In genomic region chr5:29467489-29468350, GRCm38 (mm10) we compare ENCODE assay signal across 8 mouse cellular contexts. TPM values are rescaled to one million over a fixed set of nuclear protein-coding genes. Genes with fewer than 3 reads are reported as not detected.
A peak's percentile ranks its signal among the peaks of the same experiment; 100 is the strongest.
DNase-seq lines count a peak whose midpoint lies in the region; ATAC-seq and TF ChIP-seq lines count a peak whose summit lies in the region.

No protein-coding gene starts in this region.

- no peaks in the 10 kb centered on the region for H3K9me3 ChIP-seq in forebrain, postnatal 0 days (ENCODE audit: low read length)
- H3K9me3 ChIP-seq in liver, postnatal 0 days (ENCODE audit: low read length), result no peaks in the 10 kb centered on the region

- H3K27ac ChIP-seq in gastrocnemius, adult 2 months, result no peak overlapping the region
- H3K27ac ChIP-seq in forebrain, postnatal 0 days (ENCODE audit: low read depth, low read length), result no peak overlapping the region
- no peak overlapping the region for H3K27ac ChIP-seq in liver, postnatal 0 days (ENCODE audit: low read depth)
- no peak overlapping the region for H3K27ac ChIP-seq in thymus, adult 2 months (ENCODE audit: control insufficient read depth, insufficient read depth, low read length)

- no peak for TF ChIP-seq CTCF in gastrocnemius, adult 2 months (IDR thresholded peaks at IDR 0.05)
- no peak for TF ChIP-seq CTCF in forebrain, postnatal 0 days (IDR thresholded peaks at IDR 0.05; ENCODE audit: low read depth)
- no peak for TF ChIP-seq CTCF in liver, postnatal 0 days (IDR thresholded peaks at IDR 0.05; ENCODE audit: low read depth)
- no peak for TF ChIP-seq CTCF in thymus, adult 2 months (IDR thresholded peaks at IDR 0.05; ENCODE audit: borderline replicate concordance, control insufficient read depth, extremely low read depth, insufficient read depth, low read length, poor library complexity)

- no peaks in the 10 kb centered on the region for H3K36me3 ChIP-seq in forebrain, postnatal 0 days (ENCODE audit: insufficient read depth)
- H3K36me3 ChIP-seq in liver, postnatal 0 days (replicated peaks; ENCODE audit: insufficient read depth, low read length), result no peaks in the 10 kb centered on the region
- no peaks in the 10 kb centered on the region for H3K36me3 ChIP-seq in thymus, adult 2 months (ENCODE audit: control insufficient read depth, insufficient read depth, low read length)

- peak; percentile 60 for ATAC-seq in forebrain, postnatal 0 days
- no peak for ATAC-seq in liver, postnatal 0 days

- intact Hi-C loops in gastrocnemius, adult 2 months (cut with DNase I), result no loop called here

- no peak for TF ChIP-seq EP300 in liver, postnatal 0 days (IDR thresholded peaks at IDR 0.05; ENCODE audit: low read depth)

- no peak overlapping the region; the same call in 1 of the 2 replicates for H3K9ac ChIP-seq in forebrain, postnatal 0 days
- no peak overlapping the region for H3K9ac ChIP-seq in liver, postnatal 0 days (replicated peaks)

- peaks cover 59% of the 10 kb centered on the region for H3K27me3 ChIP-seq in forebrain, postnatal 0 days (ENCODE audit: insufficient read depth, low read length)
- H3K27me3 ChIP-seq in liver, postnatal 0 days (ENCODE audit: insufficient read depth, low read length), result peaks cover 65% of the 10 kb centered on the region
- H3K27me3 ChIP-seq in thymus, adult 2 months (ENCODE audit: control insufficient read depth, insufficient read depth, low read length), result peaks cover 12% of the 10 kb centered on the region

- 6% methylated on average over 67 of the region's 67 CpGs for WGBS in forebrain, postnatal 0 days
- 5% methylated on average over 67 of the region's 67 CpGs for WGBS in liver, postnatal 0 days (ENCODE audit: insufficient replicate concordance)
- 9% methylated on average over 67 of the region's 67 CpGs for WGBS in thymus, adult 2 months

- no peak for DNase-seq in gastrocnemius, adult 2 months
- DNase-seq in gastrocnemius, postnatal 25 days, result no peak
- DNase-seq in ES-CJ7 (ENCODE audit: low read depth, low spot score), result peak; percentile 72
- DNase-seq in forebrain, postnatal 0 days, result peak; percentile 4
- DNase-seq in liver, postnatal 0 days, result no peak
- DNase-seq in thymus, adult 2 months, result peak; percentile 9
- no peak for DNase-seq in right cerebral cortex, postnatal 10 days (ENCODE audit: low spot score in 2 of 2)
- no peak for DNase-seq in cerebellum, adult 18-20 months

- TF ChIP-seq POLR2A in thymus, adult 2 months (IDR thresholded peaks at IDR 0.05; ENCODE audit: control insufficient read depth, extremely low read depth, insufficient read depth, low read length, poor library complexity), result no peak

- H3K4me3 ChIP-seq in gastrocnemius, adult 2 months, result peak overlapping the region; percentile 68
- H3K4me3 ChIP-seq in forebrain, postnatal 0 days (ENCODE audit: low read depth, low read length), result peak overlapping the region; percentile 31
- peak overlapping the region; percentile 44 for H3K4me3 ChIP-seq in liver, postnatal 0 days (ENCODE audit: low read depth, low read length)
- peak overlapping the region; percentile 18 for H3K4me3 ChIP-seq in thymus, adult 2 months (ENCODE audit: control insufficient read depth, insufficient read depth, low read length)

- peaks cover 5% of the 10 kb centered on the region; the same call in 1 of the 2 replicates for H3K4me1 ChIP-seq in forebrain, postnatal 0 days (ENCODE audit: insufficient read depth)
- peaks cover 7% of the 10 kb centered on the region; the same call in 1 of the 2 replicates for H3K4me1 ChIP-seq in liver, postnatal 0 days (ENCODE audit: insufficient read depth)
- peaks cover 5% of the 10 kb centered on the region; the same call in 1 of the 2 replicates for H3K4me1 ChIP-seq in thymus, adult 2 months (replicated peaks; ENCODE audit: control insufficient read depth, insufficient read depth, low read length)

- H3K4me2 ChIP-seq in forebrain, postnatal 0 days (ENCODE audit: low read depth), result peak overlapping the region; percentile 53
- H3K4me2 ChIP-seq in liver, postnatal 0 days (ENCODE audit: low read depth, low read length), result peak overlapping the region; percentile 73

RNA-seq across cellular contexts. Expression of gene Mnx1, which starts 10.6 kb away (rescaled TPM):
- total RNA-seq in gastrocnemius, adult 2 months (2021), result not detected
- total RNA-seq in gastrocnemius, postnatal 25 days (2021), result not detected
- total RNA-seq in forebrain, postnatal 0 days (2014; rRNA removed), result not detected in 2 replicates
- not detected in 2 replicates for polyA plus RNA-seq in forebrain, postnatal 0 days (2015; fragmentation: Nextera tagmentation; extraction: Ambion mirVana)
- not detected in 2 replicates for polyA plus RNA-seq in liver, postnatal 0 days (2015; fragmentation: Nextera tagmentation; extraction: Ambion mirVana)
- polyA plus RNA-seq in thymus, adult 2 months (2012; rRNA removed), result 0.08 TPM in 1 of 2 replicates, not detected in the other

RNA-seq across cellular contexts. Expression of gene Nom1, which starts 33.3 kb away (rescaled TPM):
- 10 to 100 TPM; 11.2 to 13.6 TPM for total RNA-seq in gastrocnemius, adult 2 months (2021)
- total RNA-seq in gastrocnemius, postnatal 25 days (2021), result 10 to 100 TPM; 10.4 to 10.8 TPM
- 18.0 and 29.6 TPM in 2 replicates for total RNA-seq in forebrain, postnatal 0 days (2014; rRNA removed)
- polyA plus RNA-seq in forebrain, postnatal 0 days (2015; fragmentation: Nextera tagmentation; extraction: Ambion mirVana), result 9.7 and 17.0 TPM in 2 replicates
- polyA plus RNA-seq in liver, postnatal 0 days (2015; fragmentation: Nextera tagmentation; extraction: Ambion mirVana), result 10.6 and 13.2 TPM in 2 replicates
- polyA plus RNA-seq in thymus, adult 2 months (2012; rRNA removed), result 7.5 and 7.8 TPM in 2 replicates

Comparison
In these comparisons a context has a peak if more than half of its experiments do, and no peak if none do; other contexts are left out.
1. DNase-seq: peak in ES-CJ7 (single experiment), forebrain, postnatal 0 days (single experiment) and thymus, adult 2 months (single experiment); none in gastrocnemius, adult 2 months (single experiment), gastrocnemius, postnatal 25 days (single experiment), liver, postnatal 0 days (single experiment), right cerebral cortex, postnatal 10 days (0 of 2) and cerebellum, adult 18-20 months (0 of 2).
2. H3K4me3 ChIP-seq: peak in every context shown above with its lines; median percentile 68 in gastrocnemius, adult 2 months; 44 in liver, postnatal 0 days; 31 in forebrain, postnatal 0 days; 18 in thymus, adult 2 months.